Mouse (Mus musculus): Measurements from ENCODE around the gene Gm9602.
"Not testable (repeated sequence)": the region's sequence is repeated elsewhere in the genome, so short reads cannot be mapped to it uniquely, and the experiment has no call there.

GRCm38 (mm10) chr14:4776037-4776436 is at the start of gene Gm9602:
- not testable (repeated sequence) for TF ChIP-seq CTCF (IDR thresholded peaks at IDR 0.05; ENCODE audit: low read depth, low read length); POLR2A (IDR thresholded peaks at IDR 0.05; ENCODE audit: extremely low read depth, insufficient read depth, low read length)

Data from liver, adult 2 months (tissue).